Mouse (Mus musculus) midbrain, postnatal 0 days (tissue): ENCODE measurements around the gene Gnai2. TPM values are rescaled to one million over a fixed set of nuclear protein-coding genes. Genes with fewer than 3 reads are reported as not detected.

ENCODE experiments used
- ATAC-seq: fragments of 200-750 bp; cut with Nextera tagmentation; 2 replicates; pipeline ENCODE4 v1.8.0; 2017; ENCODE audit warnings: moderate number of reproducible peaks, mild to moderate bottlenecking, moderate TSS enrichment, moderate library complexity; ENCODE audit not compliant: low FRiP score
- DNase-seq: peaks from one replicate; pipeline ENCODE4 v3.0.0-alpha.2; 2015; ENCODE audit warnings: low spot score
- H3K27ac ChIP-seq: fragments of 300-500 bp; sonication (generic); 2 replicates; pipeline ENCODE4 v1.5.1; 2014; ENCODE audit warnings: low read depth, mild to moderate bottlenecking, low read length, mixed read lengths
- H3K27me3 ChIP-seq: fragments of 300-500 bp; sonication (generic); 2 replicates; pipeline ENCODE4 v1.6.1; 2014; ENCODE audit warnings: low read length, control low read depth, mixed read lengths; ENCODE audit not compliant: insufficient read depth
- H3K36me3 ChIP-seq: fragments of 300-500 bp; sonication (generic); 2 replicates; pipeline ENCODE4 v1.6.1; 2014; ENCODE audit warnings: low read length, control low read depth, mixed read lengths; ENCODE audit not compliant: insufficient read depth
- H3K4me1 ChIP-seq: fragments of 300-500 bp; sonication (generic); 2 replicates; pipeline ENCODE4 v1.6.1; 2014; ENCODE audit warnings: mild to moderate bottlenecking, control low read depth, antibody characterized with exemption, low read length, mixed read lengths; ENCODE audit not compliant: insufficient read depth
- H3K4me2 ChIP-seq: fragments of 300-500 bp; sonication (generic); 2 replicates; pipeline ENCODE4 v1.6.1; 2014; ENCODE audit warnings: low read depth, mild to moderate bottlenecking, low read length, mixed read lengths; ENCODE audit not compliant: poor library complexity, severe bottlenecking
- H3K4me3 ChIP-seq: fragments of 300-500 bp; sonication (generic); 2 replicates; pipeline ENCODE4 v1.5.1; 2014; ENCODE audit warnings: low read depth, mild to moderate bottlenecking, low read length, moderate library complexity
- H3K9ac ChIP-seq: fragments of 300-500 bp; sonication (generic); replicated peaks from 2 replicates; pipeline ENCODE4 v1.6.1; 2014; ENCODE audit warnings: mild to moderate bottlenecking, low read length, moderate library complexity, mixed read lengths; ENCODE audit not compliant: poor library complexity, severe bottlenecking
- H3K9me3 ChIP-seq: fragments of 300-500 bp; sonication (generic); 2 replicates; pipeline ENCODE4 v1.6.1; 2016; ENCODE audit warnings: low read length, control low read depth
- CTCF ChIP-seq: IDR thresholded peaks from 2 replicates; pipeline ENCODE4 v1.5.1; 2016; ENCODE audit warnings: antibody characterized with exemption, mild to moderate bottlenecking
- WGBS: fragments of 180-500 bp; shearing (Covaris S2); extraction: QIAGEN DNeasy Blood & Tissue Kit; methylation state at CpG from one replicate; pipeline ENCODE4 v1.1.7; 2014; 5-methylcytosine and 5-hydroxymethylcytosine counted together
- polyA plus RNA-seq: library from polyadenylated mRNA; unstranded; fragments of >200 nt; fragmentation: Nextera tagmentation; extraction: Ambion mirVana; gene quantifications from 2 replicates; pipeline ENCODE4 v1.2.1, GENCODE M21; 2015
- total RNA-seq: library from RNA; depleted of rRNA; stranded (reverse); fragments of >200 nt; gene quantifications from 2 replicates; pipeline ENCODE4 v1.2.3, GENCODE M21; 2014

Gene Gnai2
- total and polyA plus RNA-seq, 2 experiments from 2014 or later, result 241 to 264 TPM

GRCm38 (mm10) chr9:107603251-107603650 lies 31.9 kb downstream of the Gnai2 start:
- Histone ChIP-seq H3K9ac (no peak overlapping the region), H3K36me3 (no peaks in the 10 kb centered on the region), H3K27me3 (no peaks in the 10 kb centered on the region), H3K4me3 (no peak overlapping the region), H3K27ac (no peak overlapping the region), H3K9me3 (no peaks in the 10 kb centered on the region), H3K4me2 (no peak overlapping the region), H3K4me1 (no peaks in the 10 kb centered on the region)
- ATAC-seq (no peak), DNase-seq (no peak)
- no peak for TF ChIP-seq CTCF
- whole genome bisulfite sequencing, result 83% methylated on average over 6 of the region's 6 CpGs

DNA sequence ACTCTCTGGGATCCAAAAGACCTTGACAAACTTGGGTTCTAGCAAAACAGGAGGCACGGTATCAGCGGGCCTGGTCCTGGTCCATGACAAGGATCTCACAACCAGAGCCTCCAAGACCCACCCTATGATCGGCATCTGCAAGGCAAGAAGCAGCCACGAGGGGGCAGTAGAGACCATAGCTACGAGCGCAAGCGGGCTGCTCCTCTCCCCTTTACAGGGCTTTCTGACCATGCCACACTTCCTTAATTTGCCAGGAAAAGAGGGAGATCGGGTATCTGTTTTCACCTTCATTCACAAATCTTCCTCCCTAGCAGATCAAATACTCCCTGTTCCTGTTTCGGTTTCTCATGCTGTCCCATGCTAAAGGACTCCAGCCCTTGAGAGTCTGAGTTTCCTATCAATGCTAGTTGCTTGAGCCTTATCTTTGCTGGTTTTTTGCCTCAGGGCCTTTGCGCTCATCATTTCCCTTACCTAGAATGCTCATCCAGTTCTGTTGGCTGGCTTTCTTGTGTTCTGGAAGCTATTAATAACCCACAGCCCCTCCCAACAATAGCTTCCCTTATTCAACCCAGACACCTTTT lies 33.0 kb downstream of the Gnai2 start:
- H3K9me3 ChIP-seq, result no peaks in the 10 kb centered on the region
- no peak overlapping the region for H3K9ac ChIP-seq
- WGBS, result 12% methylated on average over 10 of the region's 10 CpGs
- no peaks in the 10 kb centered on the region for H3K36me3 ChIP-seq
- no peaks in the 10 kb centered on the region for H3K4me1 ChIP-seq
- ATAC-seq (0 out of 2 replicates have a peak, but pooled peaks have one; percentile 39), DNase-seq (peak; percentile 92)
- H3K4me3 ChIP-seq, result no peak overlapping the region
- H3K27me3 ChIP-seq, result no peaks in the 10 kb centered on the region
- peak overlapping the region; percentile 19; the same call in 1 of the 2 replicates for H3K27ac ChIP-seq
- TF ChIP-seq CTCF, result peak; percentile 99
- H3K4me2 ChIP-seq, result no peak overlapping the region

GRCm38 (mm10) chr9:107601275-107601674 lies 33.9 kb downstream of the Gnai2 start:
- H3K27ac ChIP-seq, result no peak overlapping the region
- H3K36me3 ChIP-seq, result no peaks in the 10 kb centered on the region
- no peaks in the 10 kb centered on the region for H3K27me3 ChIP-seq
- no peak for TF ChIP-seq CTCF
- ATAC-seq (no peak), DNase-seq (no peak)
- WGBS, result 86% methylated on average over 11 of the region's 11 CpGs
- no peak overlapping the region for H3K4me3 ChIP-seq
- no peak overlapping the region for H3K9ac ChIP-seq
- H3K4me1 ChIP-seq, result no peaks in the 10 kb centered on the region
- H3K4me2 ChIP-seq, result no peak overlapping the region
- no peaks in the 10 kb centered on the region for H3K9me3 ChIP-seq

DNA sequence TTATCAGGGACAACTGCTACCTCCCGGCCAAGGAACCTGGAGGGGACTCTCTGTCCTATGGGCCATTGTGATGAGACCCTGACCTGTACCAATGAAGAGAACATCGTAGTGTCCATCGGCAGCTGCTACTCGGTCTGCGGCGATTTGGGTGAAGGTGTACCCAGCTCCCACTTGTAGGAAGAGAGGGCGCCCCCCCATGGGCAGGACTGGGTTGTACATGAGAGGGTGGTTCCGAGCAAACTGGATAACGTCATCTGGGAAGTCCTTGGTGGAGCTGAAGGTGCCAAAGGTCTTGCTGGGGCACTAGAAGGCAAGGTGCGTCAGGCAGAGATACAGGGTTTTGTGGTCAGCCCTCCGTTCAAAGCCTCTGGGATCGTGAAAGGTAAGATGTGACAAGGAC lies 34.4 kb downstream of the Gnai2 start:
- WGBS, result 85% methylated on average over 12 of the region's 12 CpGs
- no peaks in the 10 kb centered on the region for H3K27me3 ChIP-seq
- no peak overlapping the region for H3K27ac ChIP-seq
- ATAC-seq (no peak), DNase-seq (no peak)
- H3K36me3 ChIP-seq, result no peaks in the 10 kb centered on the region
- peak; percentile 32 for TF ChIP-seq CTCF
- H3K9ac ChIP-seq, result no peak overlapping the region
- H3K9me3 ChIP-seq, result no peaks in the 10 kb centered on the region
- H3K4me2 ChIP-seq, result no peak overlapping the region
- no peak overlapping the region for H3K4me3 ChIP-seq
- H3K4me1 ChIP-seq, result no peaks in the 10 kb centered on the region

DNA sequence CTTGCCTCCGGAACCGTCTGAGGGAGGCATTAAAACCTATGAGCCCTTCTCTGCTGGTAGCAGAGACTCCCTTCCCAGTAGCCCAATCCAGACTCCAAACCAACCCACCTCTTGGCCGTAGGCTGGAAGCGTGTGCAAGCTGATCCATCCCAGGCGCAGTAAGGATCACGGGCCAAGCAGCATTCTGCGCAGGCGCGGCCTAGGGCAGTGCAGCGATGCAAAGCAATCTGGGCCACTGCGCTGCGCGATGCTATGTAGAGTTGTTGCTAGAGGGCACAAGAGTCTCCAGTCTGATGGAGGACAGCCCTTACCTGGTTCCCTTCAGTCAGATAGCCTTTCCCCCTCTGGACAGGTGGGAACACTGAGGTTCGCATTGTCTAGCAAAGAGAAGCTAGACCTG lies 35.3 kb downstream of the Gnai2 start:
- WGBS, result 77% methylated on average over 14 of the region's 14 CpGs
- H3K9me3 ChIP-seq, result no peaks in the 10 kb centered on the region
- no peaks in the 10 kb centered on the region for H3K27me3 ChIP-seq
- no peak for DNase-seq
- H3K4me1 ChIP-seq, result no peaks in the 10 kb centered on the region
- ATAC-seq, result no peak
- H3K4me2 ChIP-seq, result no peak overlapping the region
- H3K36me3 ChIP-seq, result no peaks in the 10 kb centered on the region
- H3K4me3 ChIP-seq, result no peak overlapping the region
- TF ChIP-seq CTCF, result no peak
- no peak overlapping the region for H3K27ac ChIP-seq
- no peak overlapping the region for H3K9ac ChIP-seq

DNA sequence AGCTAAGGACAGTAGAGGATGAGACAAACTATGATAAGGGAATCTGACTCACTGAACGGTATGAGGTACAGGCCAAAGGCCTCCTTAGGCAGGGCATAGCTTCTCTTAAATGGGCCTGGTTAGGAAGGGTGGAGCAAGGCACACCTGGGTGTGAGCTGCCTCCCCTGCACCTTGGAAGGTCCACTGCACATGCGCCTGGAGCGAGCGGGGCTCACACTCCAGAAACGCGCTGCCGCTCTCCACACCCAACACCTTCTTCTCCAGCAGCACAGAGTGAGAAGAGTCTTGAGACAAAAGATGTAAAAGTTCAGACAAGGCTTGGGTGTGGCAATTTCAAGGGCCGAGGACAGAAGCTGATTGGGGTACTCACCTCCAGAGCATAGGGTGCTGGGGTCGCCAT lies 35.7 kb downstream of the Gnai2 start:
- H3K9ac ChIP-seq, result no peak overlapping the region
- WGBS, result 93% methylated on average over 9 of the region's 9 CpGs
- no peak for TF ChIP-seq CTCF
- ATAC-seq (no peak), DNase-seq (no peak)
- H3K4me3 ChIP-seq, result no peak overlapping the region
- H3K27ac ChIP-seq, result no peak overlapping the region
- no peaks in the 10 kb centered on the region for H3K9me3 ChIP-seq
- H3K27me3 ChIP-seq, result no peaks in the 10 kb centered on the region
- H3K4me1 ChIP-seq, result no peaks in the 10 kb centered on the region
- H3K4me2 ChIP-seq, result no peak overlapping the region
- H3K36me3 ChIP-seq, result no peaks in the 10 kb centered on the region
